Mouse (Mus musculus) cerebellum, adult (tissue): Measurements from ENCODE around the gene Dusp12.

ENCODE experiments used
- ATAC-seq: cut with Nextera tagmentation; 2 replicates; pipeline ENCODE4 v1.9.2; 2017; ENCODE audit warnings: mild to moderate bottlenecking, moderate library complexity, mixed read lengths; ENCODE audit not compliant: insufficient number of reproducible peaks, low FRiP score, low TSS enrichment

Dusp12 gene

DNA sequence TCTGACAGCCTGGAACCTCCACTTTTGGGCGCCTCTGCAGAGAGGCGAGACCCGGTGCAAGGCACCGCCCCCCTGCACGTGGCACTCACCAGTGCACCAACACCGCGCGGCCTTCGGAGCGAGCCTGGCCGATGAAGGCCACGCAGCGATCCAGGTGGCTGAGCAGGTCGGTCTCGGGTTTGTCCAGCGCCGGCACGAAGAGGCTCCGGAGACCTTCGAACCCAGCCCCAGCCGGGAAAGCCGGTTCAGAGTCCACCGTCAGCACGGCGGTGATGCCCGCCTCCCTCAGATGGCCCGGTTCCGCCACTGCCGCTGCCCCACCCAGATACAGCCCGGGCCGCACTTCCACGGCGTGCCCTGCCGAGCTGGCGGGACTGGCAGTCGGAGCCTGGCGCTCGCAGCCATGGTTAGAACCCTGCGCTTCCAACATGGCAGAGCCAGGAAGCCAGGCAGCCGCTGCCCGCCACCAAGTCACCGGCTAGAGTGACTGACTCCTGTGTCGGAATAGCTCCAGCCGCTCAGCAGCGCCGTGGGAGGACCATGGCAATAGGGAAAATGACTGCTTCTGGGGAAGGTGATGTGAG lies at the start of gene Dusp12, which contains the start of gene Gm26620:
Gene Dusp12, minus strand, starts transcription at position 563 of the 584 bp plus-strand sequence.
Gene Gm26620, plus strand, starts transcription at position 88 of the 584 bp plus-strand sequence.
- peak; percentile 98 for ATAC-seq

DNA sequence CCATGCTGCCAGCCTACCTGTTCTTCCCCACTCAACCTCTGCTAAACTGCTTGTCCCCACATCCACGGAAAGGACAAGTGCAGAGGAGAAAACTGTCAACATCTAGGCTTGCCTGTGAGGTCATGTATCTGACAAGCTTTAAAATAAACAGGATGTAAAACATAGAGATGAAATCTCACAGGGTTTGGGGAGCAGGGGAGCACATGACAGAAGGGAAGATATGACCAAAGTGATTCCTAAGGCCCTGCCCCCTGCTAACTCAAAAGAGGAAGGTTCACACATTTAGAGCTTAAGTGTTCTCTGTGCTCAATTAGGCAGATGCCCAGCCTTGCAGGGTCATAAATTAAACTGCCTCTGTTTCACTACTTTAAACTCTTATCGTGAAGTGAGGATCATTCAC lies 49.0 kb upstream of the Dusp12 start:
- ATAC-seq: no peak

DNA sequence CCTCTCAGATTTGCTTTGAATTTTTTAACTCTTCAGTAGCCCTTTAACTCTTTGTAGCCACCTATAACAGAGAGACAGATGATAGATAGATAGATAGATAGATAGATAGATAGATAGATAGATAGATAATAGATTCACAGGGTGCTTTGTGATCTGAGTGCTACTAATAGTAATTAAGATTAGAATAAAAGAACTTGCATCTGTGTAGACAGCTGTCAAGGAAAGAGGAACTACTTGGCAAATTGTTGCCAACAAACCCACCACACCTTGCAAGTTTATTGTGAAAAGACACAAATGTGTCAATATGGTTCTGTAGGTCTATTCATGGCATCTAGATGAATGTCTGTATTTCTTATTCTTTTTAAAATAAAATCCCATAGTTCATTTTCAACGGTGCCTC lies 48.6 kb upstream of the Dusp12 start:
- ATAC-seq: no peak

DNA sequence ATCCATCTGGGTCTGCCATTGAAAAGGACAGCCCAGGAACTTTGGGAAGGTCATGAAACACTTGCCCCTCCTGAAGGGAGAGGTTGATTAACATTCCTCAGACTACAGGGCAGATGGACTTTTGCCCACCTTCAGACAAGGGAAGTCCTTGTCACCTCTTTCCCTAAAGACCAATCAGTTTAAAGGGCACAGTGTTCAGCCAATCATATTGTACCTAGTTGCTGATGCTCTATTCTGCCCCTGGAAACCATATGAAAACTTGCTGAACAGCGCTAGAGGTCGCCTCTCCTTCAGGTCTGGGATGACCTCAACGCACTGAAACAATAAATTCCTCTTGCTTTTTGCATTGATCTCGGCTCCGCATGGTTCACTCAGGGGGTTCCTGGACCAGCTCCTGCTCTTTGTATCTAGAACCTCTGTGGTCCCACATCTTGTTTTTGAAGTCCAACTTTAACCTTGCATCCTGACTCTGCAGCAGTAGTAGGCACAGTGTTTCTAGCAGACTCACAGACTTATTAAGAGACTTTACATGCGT lies 48.1 kb upstream of the Dusp12 start:
- no peak for ATAC-seq

DNA sequence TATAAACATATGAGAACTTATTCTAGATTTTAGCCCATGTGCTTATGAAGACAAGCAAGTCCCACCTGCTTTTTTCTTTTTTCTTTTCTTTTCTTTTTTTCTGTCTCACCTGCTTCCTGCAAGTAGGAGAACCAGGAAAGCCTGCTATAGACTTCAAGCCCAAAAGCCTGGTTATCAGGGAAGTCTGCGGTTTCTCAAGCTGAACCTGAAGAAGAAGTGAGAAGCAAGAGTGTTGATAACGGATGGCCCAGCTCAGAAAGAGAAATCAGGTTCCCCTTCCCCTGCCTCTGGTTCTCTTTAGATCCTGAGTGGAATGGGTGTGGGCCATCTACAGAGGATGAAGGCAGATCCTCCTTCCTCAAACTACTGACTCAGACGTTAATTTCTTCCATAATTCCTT lies 46.7 kb upstream of the Dusp12 start:
- no peak for ATAC-seq

DNA sequence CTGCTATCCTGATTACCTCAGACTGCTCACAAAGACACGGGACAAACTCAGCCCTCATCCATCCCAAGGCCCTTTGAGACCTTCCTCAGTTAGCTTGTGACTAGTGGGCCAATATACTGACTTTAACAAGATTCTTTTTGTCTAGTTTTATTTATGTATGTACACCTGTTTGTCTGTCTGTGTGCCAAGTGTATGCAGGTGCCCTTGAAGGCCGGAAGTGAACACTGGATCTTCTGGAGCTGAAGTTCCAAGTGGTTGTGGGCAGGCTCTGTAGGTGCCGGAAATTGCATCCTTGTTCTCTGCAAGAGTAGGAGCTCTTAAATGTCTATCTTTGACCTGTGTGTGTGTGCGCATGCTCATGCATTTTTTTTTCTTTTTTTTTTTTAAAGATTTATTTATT lies 43.9 kb upstream of the Dusp12 start:
- ATAC-seq: no peak

DNA sequence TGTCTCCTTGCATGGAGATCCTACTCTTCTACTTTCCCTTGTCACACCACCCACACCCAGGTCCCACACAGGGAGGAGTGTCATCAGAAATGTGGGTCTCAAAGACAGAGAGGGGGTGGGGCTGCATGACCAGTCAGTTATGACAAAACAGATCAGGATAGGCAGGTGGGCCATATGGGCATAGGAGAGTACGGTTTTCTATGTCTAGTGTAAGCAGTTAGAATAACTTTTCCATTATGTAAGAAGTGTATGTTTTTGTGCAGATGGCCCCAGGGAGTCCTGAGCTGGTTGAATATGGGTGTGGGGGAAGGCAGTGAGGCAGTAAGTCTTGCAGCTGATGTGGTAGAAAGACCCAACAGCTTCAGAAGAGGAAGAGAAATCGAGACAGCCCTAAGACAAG lies 43.1 kb upstream of the Dusp12 start:
- no peak for ATAC-seq

DNA sequence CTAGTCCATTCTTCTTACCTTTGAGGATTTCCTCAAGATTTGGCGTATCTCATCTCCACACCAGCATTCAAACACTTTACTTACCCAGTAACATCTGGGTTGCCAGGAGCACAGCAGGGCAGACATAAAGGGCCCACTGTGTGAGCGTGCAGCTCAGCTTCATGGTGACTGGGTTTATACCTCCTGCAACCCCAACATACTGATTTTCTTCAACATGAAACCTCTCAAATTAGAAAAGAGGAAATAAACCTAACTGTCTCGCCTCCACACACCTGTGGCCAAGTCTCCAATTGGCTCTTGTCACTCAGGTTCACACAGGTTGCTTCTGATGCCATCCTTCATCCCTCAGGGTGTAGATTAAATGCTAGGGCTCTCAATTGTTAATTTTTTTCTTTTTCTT lies 42.0 kb upstream of the Dusp12 start, which contains the start of gene Fcrla:
Gene Fcrla, minus strand, starts transcription at position 206 of the 400 bp plus-strand sequence.
- ATAC-seq: no peak

DNA sequence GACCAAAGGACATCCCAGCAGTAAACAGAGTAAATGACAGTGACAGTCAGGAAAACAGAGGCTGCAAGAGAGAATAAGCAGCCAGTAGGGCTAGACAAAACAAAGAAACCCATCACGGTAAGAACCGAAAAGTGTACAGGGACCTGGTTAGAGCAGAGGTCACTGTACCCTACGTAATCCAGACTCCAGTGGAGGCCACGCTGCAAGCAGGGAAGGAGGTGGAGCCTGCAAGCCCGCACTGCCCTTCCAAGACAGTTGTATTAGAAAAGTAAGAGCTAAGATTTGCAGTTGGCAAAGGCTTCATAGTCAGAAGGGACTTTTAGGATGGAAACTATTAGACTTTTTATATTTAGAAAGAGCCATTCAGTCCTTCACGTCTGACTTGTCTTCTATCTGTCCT lies 41.6 kb upstream of the Dusp12 start:
- ATAC-seq: no peak

DNA sequence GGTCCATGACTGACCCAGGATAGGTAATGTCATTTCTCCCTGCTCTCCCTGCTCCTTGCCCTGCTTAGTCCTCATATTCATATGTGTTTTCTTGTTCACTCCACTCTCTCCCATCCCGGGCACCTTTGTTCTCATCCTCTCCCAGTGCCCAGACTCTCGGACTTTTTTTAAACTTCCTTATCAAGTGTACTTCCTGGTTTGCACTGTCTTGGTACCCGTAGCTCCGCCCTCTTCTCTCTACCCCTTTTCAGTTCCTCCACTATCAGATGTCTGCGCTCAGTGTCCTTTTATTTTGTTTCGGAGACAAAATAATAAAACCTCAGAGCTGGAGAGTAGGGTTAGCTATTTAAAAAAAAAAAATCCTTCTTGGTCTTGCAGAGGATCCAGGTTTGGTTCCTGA lies 39.1 kb upstream of the Dusp12 start:
- ATAC-seq: no peak

DNA sequence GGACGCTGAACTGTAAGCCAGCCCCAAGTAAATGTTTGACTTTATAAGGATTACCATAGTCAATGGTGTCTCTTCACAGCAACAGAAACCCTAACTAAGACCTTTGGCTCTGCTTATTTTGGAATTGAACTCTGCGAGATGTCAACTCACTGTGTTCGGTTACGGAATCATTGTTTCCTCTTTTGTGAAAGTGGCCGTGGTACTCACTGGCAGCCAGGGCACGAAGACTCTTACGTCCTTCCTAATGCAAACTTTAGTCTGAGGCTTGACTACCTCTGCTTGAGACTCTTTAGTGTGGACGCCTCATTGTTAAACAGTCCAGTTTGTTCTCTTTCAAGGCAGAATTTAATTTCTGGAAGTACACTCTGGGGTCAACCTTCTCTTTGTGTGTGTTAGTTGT lies 34.0 kb upstream of the Dusp12 start:
- no peak for ATAC-seq

DNA sequence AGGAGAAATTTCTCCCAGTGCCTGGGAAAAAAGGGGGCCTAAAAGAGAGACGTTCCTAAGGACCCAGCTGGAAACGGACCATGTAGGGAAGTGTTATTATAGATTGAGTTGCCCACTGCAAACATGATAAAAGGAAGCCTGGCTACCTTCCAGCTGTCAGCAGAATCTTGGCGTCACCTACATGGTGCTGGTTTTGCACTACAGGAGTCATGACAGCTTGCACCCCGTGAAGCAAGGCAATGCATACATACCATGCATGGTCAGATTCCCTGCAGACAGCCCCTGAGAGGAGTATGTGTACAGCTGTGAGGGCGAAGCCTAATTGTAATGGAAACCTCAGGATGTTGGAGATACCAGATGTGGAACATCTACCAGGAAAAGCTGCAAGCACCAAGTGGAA lies 30.3 kb upstream of the Dusp12 start:
- no peak for ATAC-seq

DNA sequence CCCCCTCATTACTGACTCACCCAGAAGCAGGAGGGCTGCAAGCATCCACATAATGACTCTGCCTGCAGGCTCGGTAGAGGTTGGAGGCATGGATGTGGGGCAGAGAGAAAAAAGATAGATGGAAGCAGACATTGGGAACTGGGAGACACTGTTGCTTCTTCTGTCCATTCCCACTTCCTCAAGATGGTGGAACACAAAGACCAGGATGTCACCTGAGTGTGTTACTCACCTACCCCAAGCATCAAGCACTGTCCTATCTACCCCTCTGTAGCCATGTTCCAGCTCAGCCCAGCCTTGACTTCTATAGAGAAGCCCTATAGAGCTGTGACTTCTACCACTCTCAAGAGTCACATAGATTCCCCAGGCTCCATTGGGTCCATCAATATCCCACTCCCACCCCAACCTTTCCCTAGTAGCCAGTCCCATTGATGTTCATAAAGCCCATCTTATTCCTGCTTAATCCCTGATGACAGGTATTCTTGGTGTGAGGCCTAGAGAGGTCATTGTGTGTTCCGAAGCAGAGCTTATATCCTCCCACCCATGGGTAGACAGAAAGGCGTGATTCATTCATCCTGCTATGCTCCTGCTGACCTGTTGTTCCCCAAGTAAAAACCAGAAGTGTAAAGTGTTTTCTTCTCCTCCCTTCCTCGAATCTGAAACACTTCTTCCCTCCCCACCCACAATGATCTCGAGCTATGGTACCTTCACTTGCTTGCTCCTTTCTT lies 27.7 kb upstream of the Dusp12 start, which contains the start of gene Fcrlb:
Gene Fcrlb, minus strand, starts transcription at position 51 of the 725 bp plus-strand sequence.
- ATAC-seq: no peak

DNA sequence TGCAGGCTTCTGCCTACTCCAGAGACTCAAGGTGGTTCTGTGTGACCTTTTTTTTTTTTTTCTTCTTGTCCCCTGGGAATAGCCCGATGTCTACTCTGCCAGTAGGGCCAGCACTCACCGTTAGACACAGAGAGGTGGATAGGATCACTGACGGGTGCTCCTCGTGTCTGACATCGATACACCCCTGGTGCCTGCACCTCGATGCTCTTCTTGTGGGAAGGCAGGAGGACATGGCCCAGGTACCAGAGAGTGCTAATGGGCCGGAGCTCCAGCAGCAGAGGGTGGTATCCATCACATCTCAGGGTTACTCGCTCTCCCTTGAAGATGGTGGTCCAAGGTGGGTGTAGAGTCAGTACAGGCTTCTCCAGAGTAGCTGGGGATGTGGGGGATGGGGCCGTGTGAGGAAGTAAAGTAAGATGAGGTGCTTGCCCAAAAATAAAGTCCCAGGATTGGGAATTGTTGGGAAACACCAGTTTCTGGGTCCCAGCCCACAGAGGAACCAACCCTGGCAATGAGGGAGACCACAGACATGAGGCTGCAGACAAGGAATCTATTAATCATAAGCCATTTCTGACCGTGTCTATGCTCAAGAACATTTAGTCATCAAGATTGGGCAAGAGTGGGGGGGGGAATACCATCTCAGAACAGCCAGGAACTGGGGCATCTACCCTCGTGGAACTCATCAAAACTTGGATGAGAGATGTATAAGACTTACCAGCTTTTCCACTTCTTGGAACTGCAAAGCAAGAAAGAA lies 26.7 kb upstream of the Dusp12 start:
- ATAC-seq: no peak

DNA sequence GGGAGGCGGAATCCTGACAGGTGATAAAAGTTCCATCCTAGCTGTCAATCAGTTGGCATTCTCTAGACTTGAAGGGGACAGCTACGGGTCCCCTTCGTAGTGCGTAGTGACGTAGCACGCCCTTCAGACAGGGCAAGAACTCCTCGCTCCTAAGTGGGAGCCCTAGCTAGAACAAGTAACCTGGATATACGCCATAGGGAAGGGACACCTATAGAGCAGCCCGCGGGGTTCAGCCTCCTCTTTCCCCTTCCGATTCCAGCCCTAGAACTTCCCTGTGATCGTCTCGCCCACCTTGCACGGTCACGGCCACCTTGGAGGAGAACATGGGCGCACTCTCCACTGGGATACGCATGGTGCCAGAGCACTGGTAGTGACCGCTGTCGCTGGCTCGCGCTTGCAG lies 23.0 kb upstream of the Dusp12 start:
- ATAC-seq: peak; percentile 74

DNA sequence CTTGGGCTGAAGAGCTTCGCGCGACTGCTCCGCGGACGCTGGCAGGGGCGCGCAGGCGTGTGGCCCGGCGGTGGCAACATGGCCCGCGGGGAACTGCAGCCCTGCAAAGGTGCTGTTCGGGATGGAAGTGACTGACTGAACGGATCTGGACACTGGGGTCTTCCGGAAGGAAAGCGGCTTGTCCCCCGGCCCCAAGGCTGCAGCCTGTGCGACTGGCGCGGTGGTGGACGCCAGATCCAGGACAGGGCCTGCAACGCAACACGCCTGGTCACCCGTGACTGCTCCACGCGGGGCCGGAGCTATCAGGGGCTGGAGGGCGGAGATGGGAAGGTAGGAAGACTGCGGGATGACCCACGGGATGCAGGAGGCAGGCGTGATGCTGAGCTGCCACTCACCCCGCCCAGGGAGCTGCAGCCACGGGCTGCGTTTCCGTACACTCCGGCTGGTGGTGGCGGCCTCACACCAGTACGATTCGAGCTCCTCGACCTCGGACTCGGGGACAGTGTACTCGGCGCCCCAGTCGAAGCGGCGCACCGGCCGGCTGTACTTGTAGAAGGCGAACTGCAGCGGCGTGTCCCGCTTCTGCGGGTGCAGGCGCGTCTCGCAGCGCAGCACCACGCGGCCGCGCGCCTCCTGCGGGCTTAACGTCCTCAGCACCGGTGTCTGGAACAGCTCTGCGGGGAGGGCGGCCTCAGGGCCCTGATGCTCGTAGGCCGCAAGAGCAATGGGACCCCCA lies 22.3 kb upstream of the Dusp12 start:
- ATAC-seq: peak; percentile 73

DNA sequence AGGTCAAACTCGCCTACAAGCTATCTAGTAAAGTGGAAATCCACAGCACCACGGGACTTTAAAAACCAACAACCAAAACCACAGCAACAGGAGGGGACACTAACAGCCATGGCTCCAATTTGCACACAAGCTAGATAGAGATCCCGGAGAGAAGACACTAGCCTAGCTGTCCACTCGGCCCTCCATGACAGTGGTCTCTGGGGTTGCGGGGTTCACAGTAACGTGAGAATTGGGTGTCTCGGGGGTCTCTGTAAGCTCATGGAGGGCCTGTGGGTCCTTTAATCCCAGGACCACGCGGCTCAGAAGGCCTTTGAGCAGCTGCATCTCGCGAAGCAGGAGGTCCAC lies 21.7 kb upstream of the Dusp12 start:
- ATAC-seq: no peak

DNA sequence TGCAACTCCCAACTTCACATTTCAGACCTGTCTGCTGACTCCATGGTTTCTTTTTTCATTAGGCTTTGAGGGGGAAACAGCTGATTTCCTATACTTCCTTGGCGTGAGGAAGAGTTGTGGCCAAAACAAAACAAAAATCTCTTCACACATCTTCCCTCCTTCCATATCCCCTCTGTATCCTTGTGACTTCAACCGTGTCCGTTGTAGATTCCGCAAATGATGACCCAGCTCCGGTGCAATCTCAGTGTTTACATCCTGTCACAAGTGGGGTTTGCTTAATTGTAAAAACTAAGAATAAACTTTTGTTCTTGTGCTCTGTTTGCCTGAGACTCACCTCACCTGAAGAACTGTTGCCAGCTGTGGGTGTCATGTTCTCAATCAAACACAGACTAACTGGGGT lies 18.1 kb upstream of the Dusp12 start:
- ATAC-seq: no peak

DNA sequence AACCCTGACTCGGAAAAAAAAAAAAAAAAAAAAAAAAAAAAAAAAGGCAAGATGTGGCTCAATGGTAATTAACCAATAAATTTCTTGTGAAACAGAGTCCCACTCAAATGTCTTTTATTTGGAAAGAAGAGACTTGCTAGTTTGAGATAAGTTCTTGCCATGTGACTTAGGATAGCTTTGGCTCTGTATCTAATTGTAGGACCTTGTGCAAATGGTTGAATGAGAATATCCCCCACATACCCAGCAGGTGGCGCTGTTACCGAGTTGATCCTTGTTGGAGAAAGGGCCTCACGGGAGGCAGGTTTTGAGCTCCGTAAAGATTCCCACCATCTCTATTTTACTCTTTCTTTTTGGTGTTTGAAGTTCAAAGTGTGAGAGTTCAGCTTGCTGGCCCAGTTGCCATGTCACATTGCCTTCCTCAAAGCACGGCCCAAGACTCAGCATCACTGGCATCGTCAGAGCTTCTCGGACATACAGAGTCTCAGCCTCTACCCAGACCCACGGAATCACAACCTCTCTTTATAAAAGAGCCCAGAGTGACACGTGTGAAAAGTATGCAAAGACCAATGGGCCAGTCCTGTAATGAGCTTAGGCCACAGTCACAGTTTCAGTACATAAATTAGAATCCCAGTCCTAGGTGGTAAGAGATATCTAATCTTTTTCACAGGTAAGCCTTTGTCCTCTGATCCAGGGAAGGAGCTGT lies 16.3 kb upstream of the Dusp12 start:
- ATAC-seq: peak; percentile 77; the same call in 1 of the 2 replicates
